Mouse (Mus musculus): Measurements from ENCODE around the gene Lman1l. TPM values are rescaled to one million over a fixed set of nuclear protein-coding genes. Genes with fewer than 3 reads are reported as not detected.
A peak's percentile ranks its signal among the peaks of the same experiment; 100 is the strongest.

Gene Lman1l
- total RNA-seq, 2 experiments from 2014 or later, result not detected

DNA sequence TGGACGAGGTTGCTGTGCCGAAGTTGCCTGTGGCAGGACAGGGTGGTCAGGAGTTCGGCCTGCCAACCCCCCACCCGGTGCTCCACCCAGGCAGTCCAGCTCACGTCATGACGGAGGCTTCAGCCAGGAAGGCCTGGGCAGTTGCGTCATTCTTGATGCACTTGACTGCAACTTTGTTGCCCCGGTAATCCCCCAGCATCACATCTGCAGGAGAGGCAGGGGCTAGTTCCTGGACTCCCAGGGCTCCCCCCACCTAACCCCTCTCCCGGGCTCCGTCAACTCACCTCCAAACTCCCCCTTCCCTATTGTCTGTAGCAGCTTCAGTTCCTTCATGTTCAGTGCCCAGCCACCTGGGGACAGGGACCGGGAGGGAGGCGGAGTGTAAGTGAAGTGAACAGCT lies 8.1 kb upstream of the Lman1l start:
- DNase-seq (ENCODE audit: low spot score in 2 of 2), result no peak
- intact Hi-C loops (cut with DNase I), result loop anchor here (1.0 kb wide), 1 partner anchor 27 kb away; no protein-coding TSS in a partner anchor

DNA sequence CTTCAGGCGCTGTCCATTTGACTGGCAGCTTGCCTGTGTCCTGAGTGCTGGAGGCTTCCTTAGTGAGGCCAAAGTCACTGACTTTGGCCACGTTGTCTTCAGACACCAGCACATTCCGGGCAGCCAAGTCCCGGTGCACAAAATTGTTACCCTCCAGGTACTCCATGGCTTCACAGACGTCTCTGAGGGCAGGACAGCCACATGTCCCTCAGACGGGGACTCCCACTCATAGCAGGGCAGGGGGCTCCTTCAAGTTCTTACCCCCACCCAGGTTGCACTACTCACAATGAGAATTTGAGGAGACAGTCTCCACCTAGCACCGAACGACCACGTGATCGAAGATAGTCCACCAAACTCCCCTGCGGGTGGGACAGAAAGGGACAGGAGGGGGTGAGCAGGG lies 7.3 kb upstream of the Lman1l start:
- intact Hi-C loops (cut with DNase I), result no loop called here
- DNase-seq (ENCODE audit: low spot score in 2 of 2), result no peak

DNA sequence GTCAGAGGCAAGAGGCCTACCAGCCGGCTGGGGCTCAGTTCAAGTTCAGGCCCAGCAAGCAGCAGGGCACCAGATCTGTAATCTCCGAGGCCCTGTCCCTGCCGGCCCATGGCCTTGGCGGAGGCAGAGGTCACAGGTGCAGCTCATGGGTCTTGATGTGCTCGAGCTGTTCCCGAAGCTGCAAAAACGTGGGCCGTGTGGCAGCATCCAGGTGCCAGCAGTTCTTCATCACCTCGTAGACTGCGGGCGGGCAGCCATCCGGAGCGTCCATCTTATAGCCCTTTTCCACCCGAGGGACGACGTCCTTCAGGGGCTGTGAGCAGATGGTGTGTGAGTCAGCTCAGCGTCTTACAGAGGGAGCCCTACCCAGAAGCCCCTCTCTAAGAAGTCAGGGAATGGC lies 6.6 kb upstream of the Lman1l start:
- DNase-seq (ENCODE audit: low spot score in 2 of 2), result no peak
- intact Hi-C loops (cut with DNase I), result no loop called here

DNA sequence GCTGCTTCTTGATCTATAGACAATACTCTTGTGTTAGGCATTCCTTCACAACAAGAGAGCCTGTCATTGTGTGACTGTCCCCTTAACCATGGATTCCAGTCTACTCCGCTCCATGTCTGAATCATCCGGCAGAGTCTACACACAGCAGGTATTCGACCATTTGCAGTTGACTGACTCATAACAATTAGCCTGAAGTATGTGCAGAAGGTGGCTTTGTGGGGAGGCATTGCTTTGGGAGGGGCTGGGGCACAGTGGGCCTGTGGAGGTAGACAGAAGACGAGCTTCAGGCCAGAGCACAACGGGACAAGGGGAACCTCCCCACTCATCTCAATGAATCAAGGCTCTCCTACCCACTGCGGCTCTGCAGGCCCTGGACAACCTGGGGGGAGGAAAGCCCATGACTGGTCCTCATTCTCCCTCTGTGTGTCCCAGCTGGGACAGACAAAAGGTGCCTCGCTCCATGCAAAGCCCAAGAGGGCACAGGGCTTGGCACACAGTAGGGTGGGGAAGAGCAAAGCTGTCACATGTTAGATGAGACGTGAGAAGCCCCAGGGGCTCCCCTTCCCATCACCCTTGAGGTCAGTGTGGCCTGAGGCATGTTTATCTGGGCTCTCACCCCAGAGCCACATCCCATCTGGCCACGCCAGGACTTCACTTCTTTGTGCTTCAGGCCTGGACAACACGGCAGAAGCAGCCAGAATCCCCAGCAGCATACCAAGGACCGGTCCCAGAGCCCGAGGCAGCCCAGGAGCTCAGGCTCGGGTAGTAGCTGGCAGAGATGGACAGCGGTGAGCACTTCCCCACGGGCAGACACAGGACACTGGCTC lies 5.3 kb upstream of the Lman1l start:
- intact Hi-C loops (cut with DNase I), result no loop called here

DNA sequence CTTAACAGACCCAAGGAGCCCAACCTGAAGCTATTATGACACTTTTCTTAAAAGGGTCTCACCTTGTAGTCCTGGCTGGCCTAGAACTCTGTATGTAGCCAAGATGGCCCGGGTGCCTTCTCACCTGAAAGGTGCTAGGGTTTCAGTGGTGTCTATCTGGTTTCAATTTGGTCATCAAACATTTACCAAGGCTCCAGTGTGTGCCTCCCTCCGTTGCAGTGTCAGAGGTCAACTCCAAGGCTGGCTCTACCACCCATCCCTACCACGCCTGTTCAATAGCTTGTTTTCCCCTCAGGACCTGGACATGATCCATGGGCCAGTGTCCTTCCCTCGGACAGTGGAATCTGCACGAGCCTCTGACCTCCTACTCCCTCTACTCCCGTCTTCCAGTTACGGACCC lies 3.7 kb upstream of the Lman1l start:
- DNase-seq (ENCODE audit: low spot score in 2 of 2), result no peak
- intact Hi-C loops (cut with DNase I), result no loop called here

More for the DNA sequence above, 5.3 kb upstream of the Lman1l start:
- no peak for DNase-seq (ENCODE audit: low spot score in 2 of 2)

DNA sequence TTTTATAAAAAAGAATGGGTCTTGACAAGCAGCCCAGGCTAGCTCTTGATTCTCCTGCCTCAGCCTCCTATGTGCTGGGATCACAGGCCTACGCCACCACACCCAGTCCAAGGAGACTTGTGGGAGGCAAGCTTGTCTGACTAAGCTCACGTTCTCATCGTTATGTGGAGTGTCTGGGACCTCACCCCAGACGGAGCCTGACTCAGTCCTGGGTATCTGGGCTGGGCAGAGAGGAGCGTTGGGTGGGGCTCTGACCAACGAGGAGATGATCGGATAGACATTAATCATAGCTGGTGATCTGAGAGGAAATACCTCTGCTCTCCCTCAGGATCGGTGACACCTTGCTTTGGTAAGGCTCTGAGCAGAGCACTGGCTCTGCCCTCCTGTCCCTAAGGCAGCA lies 1.7 kb downstream of the Lman1l start:
- no peak for DNase-seq (ENCODE audit: low spot score in 2 of 2)
- intact Hi-C loops (cut with DNase I), result no loop called here

DNA sequence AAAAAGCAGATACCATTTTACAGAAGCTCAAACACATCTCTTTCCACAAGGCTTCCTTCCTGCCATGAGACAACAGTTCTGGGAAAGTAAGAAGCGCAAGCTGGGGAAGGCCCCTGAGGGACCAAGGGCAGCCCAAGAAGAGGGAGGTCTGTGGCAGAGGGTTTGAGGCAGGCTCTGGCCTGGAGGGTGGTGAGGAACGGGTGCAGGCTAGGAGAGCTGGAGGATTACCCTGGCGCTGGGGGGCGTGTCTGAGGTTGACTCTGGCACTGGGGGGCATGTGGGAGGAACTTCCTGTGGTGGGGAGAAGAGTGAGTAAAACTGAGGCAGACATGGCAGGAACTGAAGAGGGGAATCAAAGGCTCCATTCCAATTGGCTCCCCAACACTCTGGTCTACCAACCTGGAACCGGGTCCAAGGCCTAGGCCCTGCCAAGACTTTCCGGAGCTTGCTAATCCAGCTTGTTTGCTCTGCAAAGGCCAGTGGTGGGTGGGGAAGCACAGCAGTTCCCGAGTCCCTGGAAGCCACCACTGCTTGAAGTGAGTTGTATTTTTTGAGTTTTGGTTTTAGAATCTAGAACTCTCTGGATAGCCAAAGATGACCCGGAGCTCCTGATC lies 2.9 kb downstream of the Lman1l start:
- DNase-seq (ENCODE audit: low spot score in 2 of 2), result no peak
- intact Hi-C loops (cut with DNase I), result no loop called here

DNA sequence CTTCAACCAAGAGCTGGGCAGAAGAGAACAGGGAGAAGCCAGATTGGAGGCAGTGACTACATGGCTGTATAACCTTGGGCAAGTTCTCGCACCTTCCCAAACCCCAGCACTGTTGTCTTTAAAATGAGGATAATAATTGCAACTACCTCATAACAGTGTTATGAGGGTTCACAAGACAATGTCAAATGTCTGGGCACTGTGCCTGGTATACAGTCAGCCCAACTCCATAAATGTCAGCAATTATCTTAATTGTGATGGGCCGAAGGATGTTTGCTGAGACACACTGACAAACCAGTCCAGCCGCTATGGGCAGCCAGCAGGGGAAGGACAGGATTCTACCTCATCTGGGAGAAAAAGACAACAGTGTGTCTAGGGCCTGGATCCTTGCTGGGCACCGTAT lies 5.8 kb downstream of the Lman1l start:
- DNase-seq (ENCODE audit: low spot score in 2 of 2), result no peak
- intact Hi-C loops (cut with DNase I), result no loop called here

DNA sequence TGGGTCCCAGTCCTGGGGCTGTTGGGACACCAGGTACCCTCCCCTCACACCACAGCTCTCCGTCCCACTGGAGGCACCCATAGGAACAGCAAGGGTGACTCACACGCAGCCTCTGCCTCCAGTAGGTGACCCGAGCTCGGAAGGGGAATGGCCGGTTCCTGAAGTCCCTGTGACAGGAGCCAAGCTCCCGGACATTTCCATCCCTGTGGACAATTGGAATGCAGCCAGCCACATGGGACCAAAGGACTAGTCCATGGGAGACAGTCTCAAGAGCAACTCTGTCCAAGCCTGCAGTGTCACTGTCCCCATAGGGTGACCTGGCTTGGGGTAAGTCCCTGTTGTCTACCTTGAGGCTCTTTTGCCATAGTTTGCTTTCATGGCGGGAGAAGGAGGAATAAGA lies 6.6 kb downstream of the Lman1l start:
- intact Hi-C loops (cut with DNase I), result no loop called here
- no peak for DNase-seq (ENCODE audit: low spot score in 2 of 2)

DNA sequence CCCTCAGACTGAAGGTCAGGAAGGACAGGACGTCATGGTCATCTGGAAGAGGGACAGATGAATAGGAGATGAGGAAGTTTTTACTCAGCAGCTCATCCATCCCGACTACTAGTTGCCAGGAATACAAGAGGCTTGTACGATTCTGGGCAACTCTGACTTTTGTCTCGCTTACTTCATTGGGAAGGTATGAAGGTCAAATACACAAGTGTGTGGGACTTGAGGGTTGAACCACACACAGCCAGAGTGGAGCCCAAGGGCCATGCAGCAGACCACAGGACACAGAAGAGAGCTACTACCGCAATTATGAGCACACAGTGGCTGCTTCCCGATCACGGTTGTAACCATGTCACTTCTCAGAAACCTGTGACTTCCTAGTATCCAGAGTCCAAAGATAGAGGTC lies 8.0 kb downstream of the Lman1l start:
- intact Hi-C loops (cut with DNase I), result no loop called here
- no peak for DNase-seq (ENCODE audit: low spot score in 2 of 2)

DNA sequence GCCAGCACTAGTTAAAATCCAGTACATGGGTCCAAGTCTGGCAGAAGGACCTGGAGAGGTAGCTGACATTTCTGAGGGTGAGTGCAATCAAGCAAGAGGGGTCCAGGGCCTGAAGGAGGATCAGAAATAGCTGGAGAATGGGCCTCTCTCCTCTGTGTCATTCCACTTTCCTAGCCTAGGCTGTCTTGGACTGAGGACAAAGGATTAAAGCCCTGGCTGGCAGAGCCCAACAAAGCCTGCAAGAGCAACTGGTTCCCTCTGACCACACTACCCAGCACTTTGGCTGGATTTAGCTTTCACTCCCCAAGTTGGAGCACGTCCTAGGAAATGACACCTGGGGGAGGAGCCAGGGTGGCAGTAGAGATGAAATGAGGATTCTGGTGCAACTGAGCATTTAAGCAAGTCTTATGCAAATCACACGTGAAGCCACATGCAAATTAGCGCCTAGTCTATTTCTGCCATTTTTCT lies 10.2 kb downstream of the Lman1l start:
- DNase-seq (ENCODE audit: low spot score in 2 of 2), result peak in 1 of 2 experiments; percentile 72
- intact Hi-C loops (cut with DNase I), result no loop called here

DNA sequence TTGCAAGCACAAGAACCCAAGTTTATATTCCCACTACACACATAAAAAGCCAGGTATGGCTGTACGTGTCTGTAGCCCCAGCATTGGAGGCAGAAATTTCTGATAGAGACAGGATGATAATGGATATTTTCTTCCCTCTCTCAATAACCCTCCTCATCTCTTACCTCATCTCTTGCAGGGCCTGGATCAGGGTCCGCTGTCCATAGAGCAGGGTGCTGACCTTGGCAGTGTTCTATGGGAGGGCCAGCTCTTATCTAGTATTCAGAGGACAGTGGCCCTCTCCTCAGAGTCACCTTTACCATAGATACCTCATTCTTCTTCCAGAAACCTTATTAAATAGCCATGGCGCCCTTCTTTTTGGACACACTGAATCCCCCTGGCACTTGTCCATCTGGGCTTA lies 10.8 kb downstream of the Lman1l start:
- no peak for DNase-seq (ENCODE audit: low spot score in 2 of 2)
- intact Hi-C loops (cut with DNase I), result no loop called here

DNA sequence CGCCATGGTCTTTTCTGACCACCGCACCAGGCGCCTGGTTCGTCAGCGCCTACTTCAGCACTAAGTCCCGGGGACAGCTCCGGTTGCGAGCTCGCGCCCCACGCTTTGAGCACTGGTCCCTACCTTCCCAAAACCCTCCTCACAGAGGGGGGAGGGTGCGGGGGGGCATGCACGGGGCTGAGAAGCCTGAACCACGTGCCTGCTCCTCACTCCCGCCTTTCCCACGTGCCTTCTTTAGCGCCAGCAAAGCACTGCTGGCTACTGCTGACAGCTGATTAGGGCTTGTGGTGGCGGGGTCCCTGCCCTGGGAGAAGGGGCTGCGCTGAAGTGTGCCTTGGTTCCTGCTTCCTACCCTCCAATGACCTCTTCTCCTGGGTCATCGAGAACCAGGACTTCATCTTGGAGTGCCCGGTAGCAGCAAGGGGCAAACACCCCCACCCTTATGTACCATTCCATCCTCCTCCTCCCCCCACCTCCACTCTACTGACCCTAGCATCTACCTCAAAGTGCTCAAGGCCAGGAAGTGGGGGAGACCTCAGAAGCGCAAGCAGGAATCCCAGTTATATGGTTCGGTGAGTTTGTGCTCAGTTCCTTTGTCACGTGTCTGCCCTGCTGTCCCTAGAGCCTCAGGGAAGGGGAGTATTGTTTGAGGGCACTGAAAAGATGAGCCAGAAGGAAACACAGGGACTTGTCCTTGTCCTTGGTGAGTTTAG lies 14.3 kb downstream of the Lman1l start, which contains the start of gene Cplx3:
Gene Cplx3 (minus strand): TSS at position 143 of the 713 bp plus-strand sequence.
- no peak for DNase-seq (ENCODE audit: low spot score in 2 of 2)
- intact Hi-C loops (cut with DNase I), result no loop called here

DNA sequence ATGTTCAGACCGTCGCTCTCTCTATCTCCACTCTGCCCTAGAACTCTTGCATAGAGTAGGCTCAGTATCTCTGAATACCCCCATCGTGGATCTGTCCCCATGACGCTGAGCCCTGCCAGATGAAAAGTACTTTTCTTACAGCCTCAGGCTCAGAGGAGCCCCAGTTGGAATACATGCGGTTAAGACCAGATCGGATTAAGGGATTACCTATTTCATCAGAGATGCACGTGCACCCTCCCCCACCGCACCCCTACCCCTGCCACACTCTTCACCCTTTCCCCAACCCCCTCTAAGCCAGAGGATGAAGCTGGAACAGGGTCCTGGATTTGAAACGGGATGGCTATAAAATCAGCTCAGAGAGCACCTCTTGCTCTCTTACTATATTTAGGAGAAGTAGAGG lies 15.1 kb downstream of the Lman1l start:
- no peak for DNase-seq (ENCODE audit: low spot score in 2 of 2)
- intact Hi-C loops (cut with DNase I), result no loop called here

DNA sequence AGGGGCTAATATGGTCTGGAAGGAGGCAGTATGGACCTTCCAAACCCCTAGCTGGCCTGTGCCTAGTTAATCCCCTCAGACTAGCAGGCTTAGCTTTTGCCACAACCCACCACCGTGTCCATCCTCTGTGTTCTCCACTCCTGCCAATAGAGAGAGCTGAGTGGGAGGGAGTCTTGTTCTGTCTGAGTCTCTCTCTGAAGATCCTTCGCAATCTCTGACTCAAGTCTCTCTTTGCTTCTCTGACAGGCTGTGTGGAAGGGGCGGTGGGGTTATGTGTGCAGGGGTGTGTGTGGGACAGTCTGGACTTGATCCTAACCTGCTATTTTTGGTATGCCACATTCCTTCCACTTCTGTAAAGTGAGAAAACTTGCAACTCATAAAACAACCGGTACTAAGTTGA lies 15.7 kb downstream of the Lman1l start:
- intact Hi-C loops (cut with DNase I), result no loop called here
- no peak for DNase-seq (ENCODE audit: low spot score in 2 of 2)

DNA sequence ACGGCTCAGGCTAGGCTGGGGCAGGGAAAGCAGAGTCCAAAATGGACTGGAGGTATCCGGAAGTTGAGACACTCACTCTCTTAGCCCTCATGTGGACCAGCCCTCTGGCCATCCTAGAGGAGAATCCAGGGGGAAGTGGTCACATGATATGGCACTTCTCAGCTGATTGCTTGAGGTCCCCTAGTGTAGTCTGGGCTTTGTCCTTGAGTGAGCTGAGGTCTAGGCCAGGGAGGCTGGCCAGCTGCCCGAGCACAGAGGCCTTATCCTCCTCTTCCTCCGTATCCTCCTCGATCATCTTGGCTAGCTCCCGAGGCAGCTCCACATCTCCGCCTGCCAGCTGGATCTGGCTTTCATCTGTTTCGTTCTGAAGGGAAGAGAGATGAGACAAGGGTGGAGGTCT lies 18.5 kb downstream of the Lman1l start:
- DNase-seq (ENCODE audit: low spot score in 2 of 2), result no peak
- intact Hi-C loops (cut with DNase I), result no loop called here

DNA sequence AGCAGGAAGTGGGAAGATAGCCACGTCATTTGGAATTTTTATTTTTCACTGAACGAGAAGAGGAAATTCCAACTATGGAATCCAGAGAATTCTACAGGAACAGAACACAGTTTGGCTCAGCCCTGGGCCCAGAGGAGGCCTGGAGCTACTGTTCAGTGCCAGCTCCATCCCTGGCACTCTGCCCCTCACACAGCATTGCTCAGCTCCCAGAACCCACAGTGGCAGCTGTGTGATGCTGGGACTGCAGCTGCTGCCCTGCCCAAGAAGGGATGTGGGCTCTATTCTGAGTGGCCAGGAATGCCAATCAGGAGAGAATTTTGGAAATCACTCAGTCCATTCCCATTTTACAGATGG lies 19.2 kb downstream of the Lman1l start:
- intact Hi-C loops (cut with DNase I), result no loop called here
- peak; percentile 73 to 78 for DNase-seq (ENCODE audit: low spot score in 2 of 2)

DNA sequence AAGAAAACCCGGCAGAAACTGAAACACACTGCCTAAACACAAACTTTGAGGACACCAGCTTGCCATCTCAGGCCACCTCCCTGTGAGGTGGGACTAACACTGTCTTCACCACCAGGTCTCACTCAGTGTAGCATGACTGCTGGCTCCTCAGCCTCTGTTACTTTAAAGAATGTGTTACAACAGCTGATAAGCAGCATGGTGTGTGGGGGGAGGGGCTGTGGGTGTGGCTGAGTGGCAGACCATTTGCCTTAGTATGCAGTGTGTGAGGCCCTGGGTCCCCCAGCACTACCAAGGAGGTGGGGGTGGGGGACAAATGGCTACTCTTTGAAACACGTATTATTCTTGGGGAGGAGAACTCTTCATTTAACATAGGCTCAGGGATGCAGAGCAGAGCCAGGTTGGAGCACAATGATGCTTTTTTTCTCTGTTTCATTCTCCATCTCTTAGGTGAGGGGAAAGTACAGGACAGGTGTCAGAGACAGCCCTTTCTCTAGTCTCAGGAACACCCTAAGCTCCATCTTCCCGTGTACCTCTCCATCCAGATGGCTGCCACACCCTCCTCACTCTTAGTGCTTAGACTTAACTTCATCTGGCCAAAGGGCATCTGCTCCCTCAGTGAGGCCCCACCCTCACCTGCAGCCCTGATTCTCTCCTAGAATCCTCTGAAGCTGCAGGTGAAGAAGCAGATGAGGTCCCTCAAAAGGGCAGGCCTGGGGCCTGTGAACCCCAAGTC lies 19.8 kb downstream of the Lman1l start:
- DNase-seq (ENCODE audit: low spot score in 2 of 2), result no peak
- intact Hi-C loops (cut with DNase I), result no loop called here

DNA sequence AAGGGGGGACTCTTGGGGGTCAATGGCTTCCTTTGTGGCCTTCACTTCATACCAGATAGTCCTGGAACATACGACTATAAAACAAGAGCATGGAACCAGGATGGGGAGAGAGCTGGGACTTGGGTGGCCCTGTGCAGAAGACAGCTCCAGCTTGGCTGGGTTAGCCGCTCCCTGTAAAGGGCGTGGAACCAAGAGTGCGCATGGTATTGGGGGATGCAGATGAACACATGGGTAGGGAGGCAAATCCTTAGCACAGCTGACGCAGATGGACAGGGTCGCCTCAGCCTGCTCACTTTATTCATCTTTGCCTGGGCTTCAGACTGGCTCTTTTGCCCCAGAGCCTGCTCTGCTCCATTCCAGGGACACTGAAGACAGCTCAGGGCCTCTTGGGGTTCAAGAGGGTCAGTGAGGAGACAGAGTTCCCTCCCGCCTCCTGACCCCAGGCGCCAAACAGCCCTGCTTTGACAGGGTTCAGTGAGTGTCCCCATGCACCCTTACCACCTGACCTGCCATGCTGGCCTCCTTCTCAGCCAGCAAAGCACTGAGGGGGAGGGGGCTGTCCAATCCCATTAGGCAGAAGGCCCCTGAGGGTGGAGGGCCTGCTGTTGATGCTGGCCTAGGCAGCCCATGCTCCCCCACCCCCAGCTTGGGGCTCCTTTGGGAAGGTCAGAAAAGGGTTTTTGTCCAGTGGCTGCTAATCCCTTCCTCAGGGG lies 21.6 kb downstream of the Lman1l start:
- intact Hi-C loops (cut with DNase I), result no loop called here
- DNase-seq (ENCODE audit: low spot score in 2 of 2), result no peak

Measured in left cerebral cortex, postnatal 14 days (tissue).